Comparison of ENCODE assay signal across 25 mouse cellular contexts in the genomic region with DNA sequence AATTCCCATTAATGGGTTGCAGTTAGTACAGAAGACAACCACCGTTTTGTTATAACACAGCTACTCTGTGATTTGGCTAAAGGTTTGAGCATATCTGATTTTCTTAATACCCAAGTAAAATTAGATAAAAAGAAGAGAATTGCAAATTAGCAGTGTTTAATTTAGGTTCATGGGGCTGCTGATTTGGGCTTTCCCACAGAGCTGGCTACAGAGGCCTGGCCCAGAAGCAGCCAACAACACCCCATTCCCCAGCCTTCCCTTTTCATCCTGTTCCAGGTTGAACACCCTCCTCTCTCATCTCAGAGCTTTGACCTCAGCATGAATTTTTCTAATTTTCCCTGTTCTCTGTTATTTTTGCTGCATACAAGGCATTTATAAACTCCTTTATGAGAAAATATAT.
"Had no signal": no experiment of that assay in that cellular context is flagged by ENCODE, and none has a peak within 500 bp of the region (broad histone marks: within the 10 kb centered on the region; RNA-seq: fewer than 3 reads in every experiment).

No protein-coding gene starts in this region.

- H3K36me3 ChIP-seq: heart, embryonic 13.5 days; heart, embryonic 15.5 days; hindbrain, embryonic 13.5 days; hindbrain, embryonic 15.5 days; limb, embryonic 10.5 days; limb, embryonic 12.5 days; liver, embryonic 13.5 days had no signal

- H3K4me3 ChIP-seq: heart, adult 2 months; heart, embryonic 13.5 days; heart, embryonic 15.5 days; hindbrain, embryonic 13.5 days; hindbrain, embryonic 15.5 days; layer of hippocampus, adult 2 months; left cerebral cortex, adult 2 months; limb, embryonic 10.5 days; limb, embryonic 12.5 days; liver, embryonic 13.5 days had no signal

- H3K9me3 ChIP-seq: heart, embryonic 13.5 days; heart, embryonic 15.5 days; hindbrain, embryonic 13.5 days; hindbrain, embryonic 15.5 days; limb, embryonic 10.5 days; limb, embryonic 12.5 days; liver, embryonic 13.5 days had no signal

- DNase-seq: gastrocnemius, postnatal 14 days; gastrocnemius, postnatal 36 days; heart, adult 11 months; heart, adult 2 months; heart, postnatal 14 days; heart, postnatal 36 days; kidney, adult 11 months; kidney, adult 8-10 months; kidney, postnatal 10 days; kidney, postnatal 25 days; kidney, postnatal 4 days; liver; liver, embryonic 13.5 days had no signal

- H3K27ac ChIP-seq: heart, adult 2 months; heart, embryonic 13.5 days; heart, embryonic 15.5 days; hindbrain, embryonic 13.5 days; hindbrain, postnatal 0 days; layer of hippocampus, adult 2 months; left cerebral cortex, adult 2 months; limb, embryonic 10.5 days; limb, embryonic 12.5 days; liver, embryonic 13.5 days had no signal

- H3K9ac ChIP-seq: heart, embryonic 13.5 days; heart, embryonic 15.5 days; hindbrain, embryonic 13.5 days; hindbrain, embryonic 15.5 days; limb, embryonic 12.5 days; liver, embryonic 13.5 days had no signal

- H3K4me2 ChIP-seq: heart, embryonic 11.5 days; heart, embryonic 13.5 days; heart, embryonic 15.5 days; hindbrain, embryonic 13.5 days; hindbrain, embryonic 15.5 days; limb, embryonic 12.5 days; liver, embryonic 11.5 days; liver, embryonic 13.5 days had no signal

- ATAC-seq: intestine, embryonic 16.5 days had no signal

- H3K4me1 ChIP-seq: liver, embryonic 13.5 days had no signal

- H3K27me3 ChIP-seq: heart, embryonic 13.5 days; heart, embryonic 15.5 days; hindbrain, embryonic 13.5 days; hindbrain, embryonic 15.5 days; limb, embryonic 12.5 days; liver, embryonic 13.5 days had no signal
